13 mouse cellular contexts compared by ENCODE assay signal in the genomic region with DNA sequence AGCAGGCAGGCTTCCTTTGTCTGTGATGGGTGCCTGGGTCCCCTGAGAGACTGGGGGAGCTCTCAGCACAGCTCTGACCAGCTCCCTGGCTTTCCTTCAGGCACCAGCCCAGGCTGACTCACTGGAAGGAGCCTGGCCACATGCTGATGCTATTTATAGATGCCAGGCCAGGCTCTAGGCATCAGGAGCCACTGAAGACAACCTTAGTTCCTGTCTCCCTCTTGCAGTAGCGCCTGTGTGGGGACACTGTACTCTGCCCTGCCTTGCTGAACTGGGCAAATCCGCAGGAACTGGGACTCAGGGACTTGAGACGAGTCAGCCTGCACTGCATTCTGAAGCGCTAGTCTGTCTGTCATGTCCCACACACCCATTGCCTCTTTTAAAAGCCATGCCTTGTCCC. TPM values are rescaled to one million over a fixed set of nuclear protein-coding genes. Genes with fewer than 3 reads are reported as not detected.
DNase-seq lines count a peak whose midpoint lies in the region; ATAC-seq and TF ChIP-seq lines count a peak whose summit lies in the region.
"Had no signal": no experiment of that assay in that cellular context is flagged by ENCODE, and none has a peak within 500 bp of the region (broad histone marks: within the 10 kb centered on the region; RNA-seq: fewer than 3 reads in every experiment).

No protein-coding gene starts in this region.

- peak in 1 of 2 experiments; percentile 46 for DNase-seq in left cerebral cortex, adult 2 months (ENCODE audit: extremely low spot score in 1 of 2, low spot score in 2 of 2)
- DNase-seq in left cerebral cortex, adult 11 months (ENCODE audit: low spot score): no peak
- DNase-seq in adrenal gland, adult 2 months: peak; percentile 82
- DNase-seq in cerebellum, postnatal 10 days: peak; percentile 46 to 53
- DNase-seq in heart, postnatal 10 days: peak; percentile 39 to 59
- no peak for DNase-seq in kidney, postnatal 4 days
- DNase-seq in midbrain, embryonic 14.5 days: no peak
- DNase-seq: thymus, postnatal 4 days had no signal

- no peak for ATAC-seq in hindbrain, embryonic 13.5 days (ENCODE audit: low FRiP score)
- ATAC-seq in midbrain, embryonic 14.5 days (ENCODE audit: low FRiP score, low TSS enrichment): no peak
- ATAC-seq: midbrain, embryonic 15.5 days had no signal

- H3K4me2 ChIP-seq in hindbrain, embryonic 13.5 days: no peak overlapping the region
- H3K4me2 ChIP-seq in midbrain, embryonic 14.5 days (ENCODE audit: low read length): no peak overlapping the region
- H3K4me2 ChIP-seq: hindbrain, embryonic 15.5 days; midbrain, embryonic 15.5 days had no signal

- H3K36me3 ChIP-seq in hindbrain, embryonic 13.5 days: peaks cover 32% of the 10 kb centered on the region
- H3K36me3 ChIP-seq in midbrain, embryonic 14.5 days (ENCODE audit: control insufficient read depth, insufficient read depth, low read length): peaks cover 27% of the 10 kb centered on the region

- no peak for TF ChIP-seq CTCF in left cerebral cortex, adult 2 months (IDR thresholded peaks at IDR 0.05)

- peaks cover 26% of the 10 kb centered on the region for H3K4me1 ChIP-seq in hindbrain, embryonic 13.5 days (replicated peaks)
- H3K4me1 ChIP-seq in midbrain, embryonic 14.5 days (ENCODE audit: control insufficient read depth, insufficient read depth, low read length): peaks cover 14% of the 10 kb centered on the region

- H3K9me3 ChIP-seq in hindbrain, embryonic 13.5 days: no peaks in the 10 kb centered on the region
- no peaks in the 10 kb centered on the region for H3K9me3 ChIP-seq in midbrain, embryonic 14.5 days (ENCODE audit: control insufficient read depth, low read length)
- H3K9me3 ChIP-seq: G1E; hindbrain, embryonic 15.5 days; midbrain, embryonic 15.5 days had no signal

- peaks cover 37% of the 10 kb centered on the region for H3K27me3 ChIP-seq in hindbrain, embryonic 13.5 days
- 0 out of 2 replicates have a peak, but pooled peaks cover 2% of the 10 kb centered on the region for H3K27me3 ChIP-seq in midbrain, embryonic 14.5 days (ENCODE audit: control insufficient read depth, insufficient read depth, low read length)
- H3K27me3 ChIP-seq: hindbrain, embryonic 15.5 days had no signal

- intact Hi-C loops in left cerebral cortex, adult 2 months (cut with DNase I): no loop called here
- intact Hi-C loops in heart, postnatal 10 days (cut with DNase I): no loop called here

- H3K9ac ChIP-seq in hindbrain, embryonic 13.5 days: no peak overlapping the region
- no peak overlapping the region for H3K9ac ChIP-seq in midbrain, embryonic 14.5 days (replicated peaks; ENCODE audit: low read length)
- H3K9ac ChIP-seq: hindbrain, embryonic 15.5 days; liver, embryonic 14.5 days; midbrain, embryonic 15.5 days had no signal

- WGBS in hindbrain, embryonic 13.5 days: 77% methylated on average over 4 of the region's 4 CpGs
- WGBS in midbrain, embryonic 14.5 days: 71% methylated on average over 4 of the region's 4 CpGs

- H3K27ac ChIP-seq in left cerebral cortex, adult 2 months: peak overlapping the region; percentile 66
- H3K27ac ChIP-seq in hindbrain, embryonic 13.5 days: no peak overlapping the region
- H3K27ac ChIP-seq in midbrain, embryonic 14.5 days (replicated peaks; ENCODE audit: low read depth, low read length): no peak overlapping the region
- H3K27ac ChIP-seq: hindbrain, embryonic 15.5 days; liver, embryonic 14.5 days; midbrain, embryonic 15.5 days had no signal

- H3K4me3 ChIP-seq in left cerebral cortex, adult 2 months: no peak overlapping the region
- no peak overlapping the region for H3K4me3 ChIP-seq in hindbrain, embryonic 13.5 days
- no peak overlapping the region for H3K4me3 ChIP-seq in midbrain, embryonic 14.5 days (replicated peaks; ENCODE audit: low read depth, low read length)
- H3K4me3 ChIP-seq: hindbrain, embryonic 15.5 days; midbrain, embryonic 15.5 days had no signal

RNA-seq across cellular contexts. Expression of gene Diras1, which starts 1.9 kb away (rescaled TPM):
- total RNA-seq in left cerebral cortex, adult 2 months (2021): 100 to 1,000 TPM; 100 to 116 TPM
- total RNA-seq in adrenal gland, adult 2 months (2021): 1 to 10 TPM; 1.4 to 3.6 TPM
- 2.1 and 2.4 TPM in 2 replicates for polyA plus RNA-seq in adrenal gland, adult 2 months (2012; rRNA removed)
- total RNA-seq in heart, postnatal 10 days (2021): not detected
- 37.5 and 40.2 TPM in 2 replicates for polyA plus RNA-seq in hindbrain, embryonic 13.5 days (2015; fragmentation: Nextera tagmentation; extraction: Ambion mirVana)
- 24.0 and 55.4 TPM in 2 replicates for polyA plus RNA-seq in midbrain, embryonic 14.5 days (2014; fragmentation: Nextera tagmentation; extraction: Ambion mirVana)
- polyA plus RNA-seq: liver, embryonic 14.5 days had no signal

RNA-seq across cellular contexts. Expression of gene Slc39a3, which starts 9.9 kb away (rescaled TPM):
- 10 to 100 TPM; 61.3 to 62.5 TPM for total RNA-seq in left cerebral cortex, adult 2 months (2021)
- total RNA-seq in adrenal gland, adult 2 months (2021): 10 to 100 TPM; 50.9 to 53.0 TPM
- polyA plus RNA-seq in adrenal gland, adult 2 months (2012; rRNA removed): 121 and 154 TPM in 2 replicates
- 10 to 100 TPM; 11.5 to 13.0 TPM for total RNA-seq in heart, postnatal 10 days (2021)
- polyA plus RNA-seq in hindbrain, embryonic 13.5 days (2015; fragmentation: Nextera tagmentation; extraction: Ambion mirVana): 42.3 and 44.0 TPM in 2 replicates
- 32.4 and 34.9 TPM in 2 replicates for polyA plus RNA-seq in midbrain, embryonic 14.5 days (2014; fragmentation: Nextera tagmentation; extraction: Ambion mirVana)

RNA-seq across cellular contexts. Expression of gene Gng7, which starts 12.6 kb away (rescaled TPM):
- 100 to 1,000 TPM in 1 of 2 experiments, 10 to 100 TPM in 1; 66.6 to 111 TPM for total RNA-seq in left cerebral cortex, adult 2 months (2021)
- 1 to 10 TPM; 5.4 to 9.2 TPM for total RNA-seq in adrenal gland, adult 2 months (2021)
- 8.5 and 8.6 TPM in 2 replicates for polyA plus RNA-seq in adrenal gland, adult 2 months (2012; rRNA removed)
- total RNA-seq in heart, postnatal 10 days (2021): 1 to 10 TPM in 1 of 2 experiments, under 1 TPM in 1; 0.67 to 1.1 TPM
- 13.4 and 13.5 TPM in 2 replicates for polyA plus RNA-seq in hindbrain, embryonic 13.5 days (2015; fragmentation: Nextera tagmentation; extraction: Ambion mirVana)
- 11.5 and 11.6 TPM in 2 replicates for polyA plus RNA-seq in midbrain, embryonic 14.5 days (2014; fragmentation: Nextera tagmentation; extraction: Ambion mirVana)

RNA-seq across cellular contexts. Expression of gene Sgta, which starts 32.6 kb away (rescaled TPM):
- total RNA-seq in left cerebral cortex, adult 2 months (2021): 100 to 1,000 TPM; 171 to 173 TPM
- 100 to 1,000 TPM; 198 to 288 TPM for total RNA-seq in adrenal gland, adult 2 months (2021)
- polyA plus RNA-seq in adrenal gland, adult 2 months (2012; rRNA removed): 495 and 554 TPM in 2 replicates
- total RNA-seq in heart, postnatal 10 days (2021): 100 to 1,000 TPM; 103 to 106 TPM
- polyA plus RNA-seq in hindbrain, embryonic 13.5 days (2015; fragmentation: Nextera tagmentation; extraction: Ambion mirVana): 292 and 304 TPM in 2 replicates
- 259 and 292 TPM in 2 replicates for polyA plus RNA-seq in midbrain, embryonic 14.5 days (2014; fragmentation: Nextera tagmentation; extraction: Ambion mirVana)

RNA-seq across cellular contexts. Expression of gene Thop1, which starts 42.5 kb away (rescaled TPM):
- 10 to 100 TPM; 51.0 to 51.1 TPM for total RNA-seq in left cerebral cortex, adult 2 months (2021)
- total RNA-seq in adrenal gland, adult 2 months (2021): 10 to 100 TPM; 40.5 to 77.9 TPM
- polyA plus RNA-seq in adrenal gland, adult 2 months (2012; rRNA removed): 75.0 and 95.7 TPM in 2 replicates
- 10 to 100 TPM; 11.5 to 14.9 TPM for total RNA-seq in heart, postnatal 10 days (2021)
- polyA plus RNA-seq in hindbrain, embryonic 13.5 days (2015; fragmentation: Nextera tagmentation; extraction: Ambion mirVana): 45.0 and 46.9 TPM in 2 replicates
- 31.2 and 38.2 TPM in 2 replicates for polyA plus RNA-seq in midbrain, embryonic 14.5 days (2014; fragmentation: Nextera tagmentation; extraction: Ambion mirVana)

Comparison
In these comparisons a context has a peak if more than half of its experiments do, and no peak if none do; other contexts are left out.
1. DNase-seq: peak in adrenal gland, adult 2 months (single experiment), cerebellum, postnatal 10 days (2 of 2) and heart, postnatal 10 days (2 of 2); none in left cerebral cortex, adult 11 months (single experiment), kidney, postnatal 4 days (0 of 2) and midbrain, embryonic 14.5 days (single experiment).
2. RNA of gene Diras1, which starts 1.9 kb away (total RNA-seq): 100 to 116 TPM in left cerebral cortex, adult 2 months; 1.4 to 3.6 TPM in adrenal gland, adult 2 months and not detected in heart, postnatal 10 days; every median in the first group is over 10 times any median in the second.
3. RNA of gene Gng7, which starts 12.6 kb away (total RNA-seq): 66.6 to 111 TPM in left cerebral cortex, adult 2 months; 5.4 to 9.2 TPM in adrenal gland, adult 2 months and 0.67 to 1.1 TPM in heart, postnatal 10 days; every median in the first group is over 4 times any median in the second.